Mouse (Mus musculus) lung, adult 18-20 months (tissue): ENCODE results near the gene Adk.
"Not testable (repeated sequence)": the region's sequence is repeated elsewhere in the genome, so short reads cannot be mapped to it uniquely, and the experiment has no call there.

Source experiments
- DNase-seq, 2 experiments: peaks; one replicate each; pipeline ENCODE4 v3.0.0; 2022; ENCODE audit warnings: mixed read lengths in 2 of 2

The Adk gene

DNA sequence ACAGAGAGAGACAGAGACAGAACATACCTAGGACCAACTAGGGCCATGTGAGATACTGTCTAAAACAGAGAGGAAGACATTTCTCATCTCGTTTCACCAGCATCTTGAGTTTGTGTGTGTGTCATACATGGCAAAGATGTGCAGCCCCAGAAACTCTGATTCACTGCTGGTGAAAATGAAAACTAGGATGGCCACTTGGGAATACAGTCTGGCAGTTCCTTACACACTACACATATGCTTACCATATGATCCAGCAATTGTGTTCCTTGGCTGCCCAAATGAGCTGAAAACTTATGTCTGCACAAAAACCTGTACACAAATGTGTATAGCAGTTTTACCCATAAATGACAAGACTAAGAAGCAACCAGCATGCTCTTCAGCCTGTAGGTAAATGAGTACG, 388.2 kb downstream of the Adk start:
- no peak for DNase-seq

DNA sequence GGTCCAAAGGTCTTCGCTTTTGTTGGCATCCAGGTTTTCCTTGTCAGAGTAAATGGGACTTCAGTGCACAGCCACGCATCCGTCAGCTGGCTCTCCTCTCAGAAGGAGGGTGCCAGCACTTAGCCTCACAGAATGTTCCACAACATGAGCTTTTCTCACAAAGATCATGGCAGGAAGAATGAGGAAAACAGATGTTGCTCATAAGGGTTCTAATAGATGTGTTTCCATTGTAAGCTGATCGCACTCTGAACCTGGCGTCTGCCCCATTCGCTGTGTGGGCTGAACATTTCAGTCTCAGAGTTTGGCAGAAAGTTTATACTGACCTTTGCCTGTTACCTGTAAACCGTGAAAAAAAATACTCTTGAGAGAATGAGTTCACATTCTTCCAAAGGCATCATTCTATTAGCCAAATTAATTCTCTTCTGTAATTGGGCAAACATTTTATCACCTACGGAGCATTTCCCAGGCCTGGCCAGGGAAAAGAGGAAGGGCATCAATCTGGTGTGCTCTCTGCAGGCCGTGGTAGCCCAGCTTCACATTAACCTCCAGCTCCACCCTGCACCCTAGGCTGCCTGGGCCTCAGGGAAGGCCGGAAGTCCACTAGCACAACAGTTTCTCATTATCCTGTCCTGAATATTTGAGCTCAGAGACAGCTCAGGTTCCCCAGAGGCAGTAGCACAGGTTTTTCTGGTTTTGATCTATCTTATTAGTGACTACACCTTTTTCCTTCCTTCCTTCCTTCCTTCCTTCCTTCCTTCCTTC, 389.6 kb downstream of the Adk start:
- no peak for DNase-seq

DNA sequence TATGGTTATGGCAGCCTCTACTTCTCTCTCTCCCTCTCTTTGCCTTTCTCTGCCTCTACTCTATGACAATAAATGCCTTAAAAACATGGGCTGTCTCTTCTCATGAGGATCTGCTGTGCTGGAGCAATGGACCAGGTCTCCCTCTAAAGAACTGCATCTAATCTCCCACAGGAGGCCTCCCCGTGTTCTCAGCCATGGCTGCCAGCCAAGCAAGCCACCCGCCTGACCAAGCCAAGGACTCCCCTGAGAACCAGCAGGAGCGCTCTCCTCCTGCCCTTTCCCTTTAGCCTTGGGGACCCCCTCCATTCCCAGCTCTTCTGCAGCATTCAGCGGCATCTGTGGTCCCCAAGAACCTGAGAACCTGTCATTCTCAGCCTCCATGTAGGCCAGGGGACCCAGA, 400.2 kb downstream of the Adk start:
- DNase-seq: no peak

DNA sequence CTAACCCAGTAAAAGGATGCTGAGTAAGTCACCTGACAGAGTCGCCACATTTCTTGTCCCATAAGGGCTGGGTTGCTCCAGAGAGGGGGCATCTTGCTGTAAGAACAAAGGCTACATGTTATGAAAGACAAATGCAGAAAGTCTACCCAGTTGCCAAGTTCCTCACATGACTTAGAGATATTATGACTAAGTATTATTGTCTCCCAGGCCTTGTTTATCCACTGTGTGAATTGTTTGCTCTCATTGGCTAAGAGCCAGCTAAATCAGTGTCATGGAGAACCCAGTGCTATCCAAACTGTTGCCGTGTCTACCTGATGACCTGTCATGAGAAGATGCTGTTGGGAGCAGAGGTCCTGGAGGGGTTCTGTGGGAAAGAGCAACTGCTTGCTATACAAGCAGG, 401.5 kb downstream of the Adk start:
- no peak for DNase-seq

DNA sequence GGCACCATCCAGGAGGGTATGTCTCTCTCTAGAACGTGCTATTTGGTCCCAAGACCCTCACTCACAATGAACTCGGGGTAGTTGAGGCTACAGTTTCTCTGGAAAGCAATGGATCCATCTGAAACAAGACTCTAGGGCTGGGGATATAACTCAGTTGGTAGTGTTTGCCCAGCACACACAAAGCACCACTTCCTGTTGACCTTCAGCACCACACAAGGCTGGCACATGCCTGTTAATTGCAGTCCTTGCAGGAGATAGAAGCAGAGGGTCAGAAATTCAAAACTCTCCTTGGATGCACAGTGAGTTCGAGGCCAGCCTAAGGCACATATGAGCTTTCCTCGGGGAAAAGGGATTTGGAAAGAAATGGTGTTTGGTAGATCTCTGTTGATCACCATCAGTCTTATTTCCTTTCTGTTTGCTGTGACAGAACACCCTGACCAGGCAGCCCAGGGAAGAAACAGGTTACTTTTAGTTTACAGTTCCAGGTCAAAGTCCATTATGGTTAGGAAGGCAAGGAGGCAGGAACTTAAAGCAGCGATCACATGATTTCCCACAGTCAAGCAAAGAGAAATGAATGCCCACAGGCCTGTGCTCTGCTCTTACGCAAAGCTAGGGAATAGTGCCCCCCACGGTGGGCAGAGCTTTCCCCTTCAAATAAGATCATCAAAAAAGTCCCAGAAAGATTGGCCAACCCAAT, 403.4 kb downstream of the Adk start:
- no peak for DNase-seq

DNA sequence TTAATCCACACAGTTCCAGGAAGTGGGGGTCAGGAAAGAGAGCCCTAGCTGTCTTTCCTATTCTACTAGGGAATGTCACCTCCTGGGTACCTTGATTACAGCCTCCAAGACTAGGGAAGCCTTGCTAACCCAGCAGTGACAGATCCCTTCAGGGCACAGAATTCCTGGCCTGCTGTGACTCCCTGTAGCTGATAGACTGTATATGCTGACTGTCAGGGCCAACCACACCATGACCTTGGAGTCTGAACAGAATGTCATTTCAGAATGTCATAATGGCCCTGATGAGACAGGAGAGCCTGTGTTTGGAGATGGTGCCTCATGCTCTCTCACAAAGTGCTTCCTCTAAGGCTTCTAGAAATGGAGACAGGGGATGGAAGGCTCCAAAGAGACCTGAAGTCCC, 404.2 kb downstream of the Adk start:
- DNase-seq: no peak

DNA sequence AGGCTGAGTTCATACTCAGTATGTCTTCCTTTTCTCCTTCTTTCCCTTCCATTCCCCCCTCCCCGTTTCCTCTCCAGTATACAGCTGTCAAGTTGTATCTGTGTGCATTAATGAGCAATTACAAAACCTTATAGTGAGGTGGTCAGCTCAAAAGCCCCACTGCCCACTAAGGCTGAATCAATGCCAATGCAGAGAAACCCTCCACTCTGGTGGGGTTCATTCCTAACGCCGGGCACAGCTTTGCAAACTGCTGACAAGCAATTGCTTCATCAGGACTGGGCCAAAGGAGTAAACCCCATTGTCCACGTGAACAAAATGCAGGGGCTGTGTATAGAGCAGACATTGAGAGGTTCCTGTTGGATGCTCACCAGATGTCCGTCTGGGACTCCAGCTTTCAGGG, 405.5 kb downstream of the Adk start:
- DNase-seq: no peak

DNA sequence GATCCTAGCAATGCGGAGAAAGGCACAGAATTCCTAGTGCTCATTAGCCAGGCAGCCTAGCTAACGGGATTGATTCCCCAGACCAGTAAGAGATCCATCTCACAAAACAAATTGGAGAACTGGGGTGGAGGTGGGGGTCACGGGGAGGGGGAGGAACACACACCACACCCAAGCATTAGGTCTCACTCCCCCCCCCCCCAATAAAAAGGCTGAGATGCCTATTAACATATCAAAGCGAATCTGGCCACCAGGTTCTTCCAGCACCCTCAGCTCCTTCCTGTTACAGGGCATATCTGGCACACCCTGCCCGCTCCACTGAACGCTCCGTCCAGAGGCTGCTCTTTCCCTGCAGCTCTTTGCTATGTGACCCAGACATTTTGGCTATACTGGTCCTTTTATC, 406.3 kb downstream of the Adk start:
- DNase-seq: no peak

DNA sequence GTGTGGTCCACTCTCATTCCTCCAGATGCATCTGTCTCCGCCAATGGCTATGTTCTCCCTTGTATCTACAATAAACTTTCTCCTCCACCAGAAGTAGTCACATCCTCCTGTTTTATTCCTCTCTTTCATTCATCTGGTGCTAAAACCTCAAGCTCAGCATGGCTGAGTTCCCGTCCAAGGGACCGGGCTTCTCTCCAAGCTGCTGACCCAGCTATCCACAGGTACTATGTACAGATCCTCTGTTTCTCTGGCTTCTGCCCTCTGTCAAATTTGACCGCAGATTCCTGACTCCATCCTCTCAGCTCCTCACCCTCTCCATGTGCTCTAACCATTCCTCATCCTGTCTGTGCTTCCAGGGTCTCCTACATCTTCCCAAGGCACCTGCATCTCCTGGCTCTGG, 406.8 kb downstream of the Adk start:
- DNase-seq: no peak

DNA sequence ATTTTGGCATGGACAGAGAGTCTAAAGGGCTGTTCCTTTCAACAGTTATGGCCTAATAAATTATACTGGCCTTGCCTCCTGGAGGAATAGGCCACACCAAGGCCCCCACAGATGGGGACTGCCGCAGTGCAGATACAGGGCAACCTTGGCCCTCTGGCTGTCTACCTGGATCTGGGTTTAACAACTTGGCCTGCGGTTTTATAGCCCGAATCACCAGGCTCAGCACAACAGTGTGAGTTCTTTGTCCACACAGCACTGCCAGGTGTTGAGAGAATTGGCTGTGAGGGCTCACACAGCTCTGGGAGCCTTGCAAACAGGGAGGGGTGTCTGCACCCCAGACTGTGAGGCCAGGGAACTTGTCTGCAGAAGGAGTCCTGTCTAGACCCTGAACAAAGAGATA, 410.0 kb downstream of the Adk start:
- no peak for DNase-seq

DNA sequence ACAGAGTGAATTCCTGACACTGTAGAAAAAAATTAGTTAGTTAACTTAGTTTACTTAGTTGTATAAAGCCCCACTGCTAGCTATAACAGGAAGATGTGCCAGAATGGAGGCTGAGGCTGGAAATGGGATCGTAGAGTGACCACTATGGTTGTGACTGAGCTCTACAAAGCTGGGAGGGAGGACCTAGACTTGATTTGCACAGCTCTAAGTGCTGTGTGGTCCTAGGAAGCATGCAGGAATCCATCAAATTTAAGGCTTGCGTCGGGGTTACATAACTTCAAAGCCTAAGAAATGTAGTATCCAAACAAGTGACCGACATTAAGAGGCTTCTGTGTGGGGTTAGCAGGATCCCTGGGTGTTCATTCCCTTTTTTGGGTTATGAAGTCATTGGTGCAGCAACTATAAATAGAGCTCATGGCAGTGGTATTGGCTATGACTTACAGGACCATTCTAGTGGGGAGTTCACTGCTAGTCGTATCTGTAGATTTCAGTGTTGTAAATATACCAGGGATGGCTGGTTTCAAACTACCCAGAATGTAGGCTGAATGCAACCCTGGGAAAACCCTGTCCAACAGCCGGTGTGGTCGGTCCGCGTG, 410.8 kb downstream of the Adk start:
- no peak for DNase-seq

DNA sequence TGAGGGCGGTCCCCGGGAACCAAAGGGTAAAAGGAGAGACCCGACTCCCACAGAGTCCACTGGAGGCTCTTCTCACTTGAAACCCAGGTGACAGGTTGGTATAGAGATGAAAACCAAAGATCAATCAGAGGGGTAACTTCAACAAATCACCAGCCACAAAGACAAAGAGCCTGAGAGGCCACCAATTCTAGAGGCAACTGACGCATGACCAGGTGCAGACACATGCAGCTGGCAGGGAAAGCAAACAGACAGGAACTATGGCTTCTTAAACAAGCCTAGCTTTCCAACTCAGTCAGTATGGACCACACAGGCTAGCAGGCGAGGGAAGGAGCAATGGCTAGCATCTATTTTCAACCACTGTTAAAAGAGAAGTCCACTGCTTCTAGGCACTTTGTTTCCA, 418.0 kb downstream of the Adk start:
- DNase-seq: no peak

DNA sequence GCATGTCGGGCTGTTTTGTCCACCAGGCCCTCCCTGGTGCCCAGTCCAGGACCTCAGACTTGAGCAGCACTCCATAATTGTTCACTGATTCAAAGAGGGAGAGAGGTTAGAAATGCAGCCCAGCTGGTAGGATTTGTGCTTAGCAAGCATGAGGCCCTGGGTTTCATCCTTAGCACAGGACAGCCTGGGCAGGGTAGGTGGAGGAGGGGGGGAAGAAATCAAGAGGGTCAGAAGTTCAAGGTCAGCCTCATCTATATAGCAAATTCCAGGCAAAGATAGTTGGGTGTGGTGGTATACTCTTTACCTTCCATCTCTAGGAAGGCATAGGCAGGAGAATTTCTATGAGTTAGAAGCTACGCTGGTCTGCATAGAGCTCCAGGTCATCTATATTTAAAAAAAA, 419.6 kb downstream of the Adk start:
- DNase-seq: no peak

DNA sequence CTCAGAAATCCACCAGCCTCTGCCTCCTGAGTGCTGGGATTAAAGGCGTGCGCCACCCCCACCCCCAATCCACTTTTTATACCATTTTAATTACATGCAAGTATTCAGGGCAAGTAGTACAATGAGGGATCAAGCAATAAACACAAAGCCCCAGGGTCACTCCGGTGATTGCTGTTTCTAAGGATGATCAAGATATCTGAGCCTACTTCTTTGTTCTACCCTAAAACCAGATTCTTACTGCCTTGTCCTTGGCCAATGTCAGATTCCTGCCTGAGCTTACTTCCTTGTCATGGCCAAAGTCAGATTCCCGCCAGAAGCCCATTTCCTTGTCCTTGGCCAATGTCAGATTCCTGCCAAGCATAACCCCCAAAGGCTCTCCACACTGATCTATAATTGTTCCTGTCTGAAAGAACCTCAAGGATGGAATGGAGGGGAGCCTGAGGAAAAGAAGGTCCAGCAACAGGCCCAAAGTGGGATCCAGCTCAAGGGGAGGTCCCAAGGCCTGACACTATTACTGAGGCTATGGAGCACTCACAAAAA, 422.3 kb downstream of the Adk start:
- not testable (repeated sequence) for DNase-seq

DNA sequence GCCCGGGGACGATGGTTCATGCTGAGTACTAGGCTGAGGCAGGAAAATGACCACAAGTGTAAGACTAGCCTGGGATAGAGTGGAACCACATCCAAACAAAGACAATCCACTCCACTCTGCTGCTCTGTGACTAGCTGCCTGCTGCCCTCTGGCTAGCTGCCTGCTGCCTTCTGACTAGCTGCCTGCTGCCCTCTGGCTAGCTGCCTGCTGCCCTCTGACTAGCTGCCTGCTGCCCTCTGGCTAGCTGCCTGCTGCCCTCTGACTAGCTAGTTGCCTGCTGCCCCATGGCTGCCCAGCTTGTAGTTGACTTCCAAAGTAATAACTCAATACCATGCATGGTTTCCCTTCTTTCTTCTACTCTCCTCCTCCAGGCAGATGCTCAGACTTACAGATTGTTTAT, 424.8 kb downstream of the Adk start:
- DNase-seq: no peak

DNA sequence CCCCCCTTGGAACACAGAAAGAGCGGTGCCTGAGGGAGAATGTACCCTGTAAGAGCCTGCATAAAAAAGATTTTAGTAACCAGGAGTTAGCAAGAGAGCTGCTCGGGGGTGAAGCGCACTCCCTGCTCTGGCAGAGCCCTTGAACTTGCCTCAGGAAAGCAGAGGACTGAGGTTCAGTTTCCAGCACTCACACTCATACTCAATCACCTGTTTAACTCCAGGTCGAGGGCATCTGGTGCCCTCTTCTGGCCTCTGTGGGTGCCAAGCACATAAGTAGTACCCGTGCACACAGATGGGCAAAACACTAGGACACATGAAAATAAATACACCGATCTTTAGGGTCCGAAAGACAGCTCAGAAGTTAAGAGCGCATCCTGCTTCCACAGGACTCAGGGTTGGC, 427.2 kb downstream of the Adk start:
- no peak for DNase-seq

DNA sequence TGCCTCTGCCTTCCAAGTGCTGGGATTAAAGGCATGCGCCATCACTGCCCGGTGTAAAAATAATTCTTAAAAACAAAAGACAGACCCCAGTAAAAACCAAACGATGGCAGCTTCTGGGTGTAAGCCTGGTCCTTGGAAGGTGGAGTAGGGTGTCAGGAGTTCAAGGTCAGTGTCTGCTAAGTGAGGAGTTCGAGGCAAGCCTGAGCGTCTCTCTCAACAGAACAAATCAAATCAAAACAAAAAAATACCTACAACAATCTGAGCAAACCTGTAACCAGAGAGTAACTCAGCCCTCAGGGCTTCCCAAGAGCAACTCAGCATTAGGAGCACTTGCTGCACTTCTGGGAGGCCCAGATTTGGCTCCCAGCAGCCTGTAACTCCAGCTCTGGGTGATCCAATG, 427.8 kb downstream of the Adk start:
- DNase-seq: no peak

DNA sequence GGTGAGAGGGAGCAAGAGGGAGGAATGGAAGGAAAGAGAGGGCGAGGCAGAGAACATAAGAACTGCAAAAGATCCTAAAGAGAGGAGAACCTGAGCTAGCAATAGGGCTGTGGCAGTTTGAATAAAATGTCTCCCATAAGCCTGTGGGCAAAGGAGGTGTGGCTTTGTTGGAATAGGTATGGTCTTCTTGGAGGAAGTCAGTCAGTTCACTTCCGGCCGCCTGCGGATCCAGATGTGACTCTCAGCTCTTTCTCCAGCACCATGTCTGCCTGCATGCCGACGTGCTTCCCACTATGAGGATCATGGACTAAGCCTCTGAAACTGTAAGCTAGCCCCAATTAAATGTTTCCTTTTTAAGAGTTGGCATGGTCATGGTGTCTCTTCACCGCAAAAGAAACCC, 428.9 kb downstream of the Adk start, which contains the start of gene Kat6b:
Gene Kat6b, plus strand, starts transcription at position 204 of the 400 bp plus-strand sequence.
- no peak for DNase-seq

DNA sequence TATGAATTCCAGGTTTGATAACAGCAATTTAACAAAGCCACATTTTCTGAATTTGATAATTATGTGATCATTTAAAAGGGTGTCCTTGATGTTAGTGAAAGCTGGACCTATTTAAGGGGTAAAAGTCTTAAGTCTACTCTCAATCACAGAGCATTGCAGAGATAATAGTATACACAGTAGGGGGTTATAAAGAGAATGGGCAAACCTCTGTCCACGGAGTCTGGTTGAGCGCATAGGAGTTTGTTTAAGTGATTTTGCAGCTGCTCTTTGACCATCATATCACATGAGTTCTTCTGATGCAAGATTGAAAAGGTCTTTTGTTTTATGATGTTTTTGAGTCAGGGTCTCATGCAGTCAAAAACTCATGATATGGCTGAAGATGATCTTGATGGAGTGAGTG, 431.8 kb downstream of the Adk start:
- DNase-seq: no peak

DNA sequence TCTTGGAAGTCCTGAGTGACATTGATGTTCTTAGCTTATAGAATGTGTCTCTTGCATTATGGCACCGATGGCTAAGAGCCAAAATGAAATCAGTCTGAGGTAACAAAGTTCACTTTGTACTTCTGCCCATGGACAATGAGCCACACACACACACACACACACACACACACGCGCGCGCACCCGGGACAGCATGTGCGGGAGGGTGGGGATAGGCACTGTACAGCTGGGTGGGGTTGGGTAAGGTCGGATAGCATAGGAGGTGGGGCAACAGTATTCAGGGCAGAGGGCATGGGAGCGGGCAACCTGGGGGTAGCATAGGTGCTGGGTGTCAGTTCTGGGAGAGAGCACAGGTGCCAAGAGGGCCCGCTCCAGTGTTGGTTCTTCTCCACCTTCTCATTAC, 432.3 kb downstream of the Adk start:
- no peak for DNase-seq

DNA sequence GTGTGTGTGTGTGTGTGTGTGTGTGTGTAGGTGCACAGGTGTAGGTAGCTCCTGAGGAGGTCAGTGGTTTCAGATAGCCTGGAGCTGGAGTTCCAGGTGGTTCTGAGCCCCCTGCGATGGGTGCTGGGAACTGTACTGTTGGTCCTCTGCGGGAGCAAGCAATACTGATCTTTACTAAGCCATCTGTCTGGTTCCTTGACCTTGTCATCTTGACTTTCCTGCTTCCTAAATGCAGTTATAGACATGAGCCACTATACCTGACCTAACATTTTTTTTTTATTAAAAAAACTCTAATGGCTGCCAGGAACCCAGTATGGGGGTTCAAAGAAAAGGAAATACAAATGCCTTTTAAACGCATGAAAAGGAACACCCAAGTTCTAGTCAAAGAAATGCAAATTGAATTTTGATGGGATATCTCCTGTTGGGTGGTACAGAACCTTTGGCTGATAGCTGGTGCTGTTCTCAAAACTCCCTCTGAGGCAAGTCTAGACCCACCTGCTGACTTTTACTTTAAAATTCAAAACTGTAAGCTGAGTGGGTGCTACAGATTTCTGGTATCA, 433.7 kb downstream of the Adk start:
- no peak for DNase-seq

DNA sequence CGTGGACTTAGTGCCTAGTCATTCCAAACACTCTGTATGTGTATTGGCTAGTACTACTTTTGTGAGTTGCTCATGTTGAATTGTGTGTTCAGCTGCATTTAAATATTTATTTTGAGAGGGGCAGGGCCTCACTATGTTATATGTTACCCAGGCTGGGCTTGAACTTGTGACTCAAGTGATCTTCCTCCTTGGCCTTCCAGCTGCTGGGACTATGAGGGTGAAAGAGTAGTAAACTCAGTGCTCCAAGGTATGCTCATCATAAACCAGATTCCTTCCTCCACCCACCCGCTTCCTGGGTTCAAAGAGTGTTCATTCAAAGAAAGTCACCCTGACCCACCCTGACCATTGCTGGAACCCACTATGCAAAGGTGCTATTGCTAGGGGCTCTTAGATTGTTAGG, 434.8 kb downstream of the Adk start:
- not testable (repeated sequence) for DNase-seq

DNA sequence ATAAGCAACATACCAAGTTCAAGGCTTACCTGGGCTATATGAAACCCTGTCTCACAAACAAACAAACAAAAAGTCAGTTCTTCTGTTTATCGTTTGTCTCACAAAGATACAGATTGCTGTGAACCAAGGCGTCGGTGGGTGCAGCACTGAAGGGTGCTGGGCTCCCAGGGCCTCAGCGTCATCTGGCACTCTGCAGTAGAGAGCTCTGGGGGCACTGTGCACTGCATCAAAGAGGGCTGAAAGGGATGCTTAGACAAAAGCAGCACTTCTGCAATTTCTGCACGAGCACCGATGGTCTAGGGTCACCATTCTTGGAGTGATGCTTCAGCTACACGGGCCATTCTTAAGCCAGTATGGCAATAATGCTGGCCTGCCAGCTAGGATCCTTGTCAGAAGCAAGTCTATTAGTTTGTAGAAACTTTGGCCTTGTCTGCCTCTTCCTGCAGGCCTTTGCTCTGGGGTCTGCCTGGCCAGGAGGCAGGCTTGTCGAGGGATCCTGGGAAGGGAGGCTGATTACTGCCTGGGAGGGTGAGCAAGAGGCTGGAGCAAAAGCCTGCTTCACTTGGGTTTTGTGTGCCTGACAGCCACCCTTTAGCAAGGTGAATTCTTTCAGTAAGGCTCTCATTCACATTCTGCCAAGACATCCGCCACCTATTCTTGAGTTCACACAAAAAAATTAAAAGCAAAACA, 436.2 kb downstream of the Adk start:
- DNase-seq: not testable (repeated sequence)
